Mouse (Mus musculus) ES-CJ7 (cell line): ENCODE data around the gene Prpf18.
A peak's percentile ranks its signal among the peaks of the same experiment; 100 is the strongest.
"Not testable (repeated sequence)": the region's sequence is repeated elsewhere in the genome, so short reads cannot be mapped to it uniquely, and the experiment has no call there.

Experiments
- DNase-seq: peaks from one replicate; pipeline ENCODE4 v3.0.0; 2011; ENCODE audit warnings: low read depth, low spot score

The Prpf18 gene

DNA sequence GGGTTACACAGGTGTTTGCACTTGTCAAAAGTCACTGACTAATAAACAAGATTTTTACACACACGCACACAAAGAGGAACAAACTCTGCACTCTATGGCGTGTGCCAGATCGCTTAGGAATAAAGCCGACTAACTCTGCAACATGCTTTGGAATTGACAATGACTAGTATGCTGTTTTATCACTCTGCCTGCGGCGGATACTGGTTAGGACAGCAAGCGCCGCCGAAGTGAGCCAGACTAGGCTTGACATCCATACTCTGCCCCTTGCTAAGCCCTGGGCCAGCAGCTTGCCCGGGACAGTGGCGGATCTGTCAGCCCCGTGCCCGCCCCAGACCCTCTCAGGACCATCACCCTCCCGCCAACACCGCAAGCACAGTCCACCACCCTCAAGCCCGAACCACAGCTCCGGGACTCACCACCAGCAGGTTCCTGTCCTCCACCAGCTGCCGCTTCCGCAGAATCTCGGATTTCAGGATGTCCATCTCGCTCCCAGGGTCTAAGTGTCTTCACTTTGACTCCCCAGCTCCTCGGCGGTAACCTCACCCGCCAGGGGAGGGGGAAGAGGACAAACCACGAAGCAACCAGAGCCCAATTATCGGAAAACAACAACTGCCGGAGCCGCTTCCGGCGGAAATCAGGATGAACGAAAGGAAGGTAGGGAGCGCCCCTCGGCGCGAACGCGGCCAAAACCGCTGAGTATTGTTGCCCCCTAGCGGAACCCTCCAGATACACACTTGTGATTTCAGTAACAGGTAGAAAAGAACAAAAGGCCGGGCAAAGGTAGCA, at the start of gene Prpf18:
Gene Prpf18, minus strand, starts transcription at position 614 of the 786 bp plus-strand sequence.
- DNase-seq, result peak; percentile 94

DNA sequence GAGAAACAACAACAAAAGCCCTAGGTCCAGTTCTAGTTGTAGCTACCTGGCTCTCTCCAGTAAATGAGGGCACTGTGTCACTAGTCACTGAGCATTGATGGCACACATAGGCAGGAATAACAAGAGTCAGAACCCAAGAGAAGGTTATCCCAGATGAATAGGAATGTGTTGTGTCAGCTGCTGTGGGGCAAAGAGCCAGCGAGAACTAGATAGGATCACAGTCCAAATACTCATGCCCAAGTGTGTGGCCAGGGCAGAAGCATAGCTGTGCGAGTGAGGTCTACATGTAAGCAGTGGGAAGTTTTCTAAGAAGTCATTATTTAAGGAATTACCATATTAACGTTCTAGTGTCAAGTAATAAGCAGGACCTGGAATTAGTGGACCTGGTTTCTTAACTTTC, 28.0 kb upstream of the Prpf18 start:
- DNase-seq, result no peak

DNA sequence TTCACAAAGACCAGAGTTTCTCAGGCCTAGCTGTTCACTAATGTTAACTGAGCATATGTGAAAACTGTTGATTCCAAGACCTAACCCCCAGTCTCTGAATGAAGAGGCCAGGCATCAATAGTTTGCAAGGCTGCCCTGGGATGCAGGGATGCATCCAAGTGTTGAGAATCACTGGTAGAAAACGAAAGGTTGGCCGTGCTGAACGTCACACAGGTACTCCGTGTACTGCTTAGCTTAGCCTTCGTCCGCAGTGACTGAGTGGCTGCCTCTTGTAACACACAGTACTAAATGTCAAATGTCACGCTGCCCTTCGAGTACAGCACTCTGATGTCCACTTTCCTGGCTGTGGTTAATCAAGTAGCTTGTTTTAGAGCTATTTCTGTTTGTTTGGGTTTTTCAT, 19.7 kb upstream of the Prpf18 start:
- DNase-seq, result no peak

DNA sequence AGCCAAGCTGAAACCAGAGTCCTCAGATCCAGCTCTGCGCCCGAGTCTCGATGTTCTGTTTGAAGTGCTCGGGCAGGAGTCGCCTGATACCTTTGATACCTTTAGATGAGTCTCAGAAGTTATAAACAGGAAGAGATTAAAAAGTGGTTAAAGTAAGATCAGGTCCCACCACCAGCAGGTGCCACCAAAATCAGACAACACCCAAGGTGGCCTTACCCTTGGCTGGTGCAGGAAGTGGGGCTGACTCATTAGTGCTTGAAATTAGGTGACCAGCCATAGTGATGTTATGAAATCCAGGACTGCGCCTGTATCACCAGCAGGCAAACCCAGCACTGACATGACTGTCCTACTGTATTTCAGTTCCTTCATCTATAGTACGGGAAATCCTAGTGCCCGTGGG, 17.8 kb upstream of the Prpf18 start:
- DNase-seq, result peak; percentile 46

DNA sequence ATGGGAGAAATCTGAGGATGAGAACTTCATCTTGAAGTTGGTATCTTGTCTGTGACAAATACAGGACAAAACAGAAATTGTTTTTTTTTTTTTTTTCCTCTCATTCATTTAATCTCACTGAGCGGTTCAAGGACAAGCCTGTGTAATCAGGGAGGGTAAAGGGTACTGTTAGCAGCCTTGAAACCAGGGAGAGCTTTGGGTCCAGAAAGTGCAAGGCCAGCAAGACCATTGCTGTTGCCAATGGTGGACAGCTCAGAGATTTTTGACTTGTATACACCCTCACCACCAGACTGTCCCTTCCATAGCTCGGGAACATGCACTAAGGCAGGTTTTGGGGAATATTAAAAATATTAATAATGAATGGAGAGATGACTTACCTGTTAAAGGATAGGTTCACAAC, 16.7 kb upstream of the Prpf18 start:
- DNase-seq, result no peak

DNA sequence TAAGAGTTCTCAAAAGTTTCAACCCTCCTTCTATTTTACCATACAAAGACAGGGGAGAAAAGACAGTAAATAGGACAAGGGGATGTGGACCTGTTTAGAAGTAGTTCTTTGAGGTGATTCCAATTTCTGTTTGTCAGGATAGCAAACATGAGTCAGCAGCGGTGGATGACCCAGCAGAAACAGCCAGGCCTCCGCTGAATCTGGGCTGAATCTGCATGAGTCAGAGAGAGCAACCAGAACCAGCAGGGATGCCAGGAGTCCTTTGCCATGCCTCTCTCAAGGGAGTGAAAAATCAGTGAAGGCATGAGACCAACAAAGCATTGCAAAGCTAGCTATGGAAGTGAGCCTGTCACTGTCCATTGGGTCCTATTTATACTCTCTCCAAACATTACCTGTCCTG, 8.8 kb upstream of the Prpf18 start:
- DNase-seq, result no peak

DNA sequence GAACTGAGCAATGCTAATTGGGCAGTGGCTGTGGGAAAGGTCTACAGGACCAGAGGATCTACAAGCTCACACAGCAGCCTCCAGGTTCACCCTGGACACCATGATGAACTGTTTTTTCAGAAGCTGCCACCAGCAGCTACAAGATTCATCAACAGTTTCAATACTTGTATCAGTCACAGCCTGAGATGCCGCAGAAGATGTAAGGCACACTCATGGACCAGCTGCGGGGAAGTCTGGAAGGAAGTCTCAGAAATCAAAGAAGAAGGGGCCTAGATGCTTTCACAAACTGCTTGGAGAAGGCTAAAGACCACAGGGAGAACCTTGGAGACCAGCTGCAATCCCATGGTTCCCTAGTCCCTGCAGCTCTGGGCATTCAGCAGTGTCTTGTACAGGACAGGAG, 2.3 kb downstream of the Prpf18 start:
- DNase-seq, result no peak

DNA sequence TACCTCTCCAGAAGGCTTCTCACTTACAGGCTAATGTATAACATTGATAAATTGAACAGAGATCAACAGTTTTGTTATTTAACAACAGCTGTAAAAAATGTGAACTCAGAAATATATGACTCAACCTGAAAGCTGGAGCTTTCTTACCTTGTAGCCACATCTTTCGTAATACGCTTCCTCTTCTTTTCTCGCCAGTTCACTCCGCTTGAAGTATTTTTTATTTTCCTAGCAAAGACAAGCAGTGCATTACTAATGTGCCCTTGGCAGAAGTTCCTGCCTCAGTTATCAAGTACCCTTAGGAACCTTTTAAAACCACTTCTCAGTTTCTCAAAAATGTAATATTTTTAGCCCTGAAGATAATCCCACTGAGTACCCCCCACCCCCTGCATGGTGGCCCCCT, 3.8 kb downstream of the Prpf18 start:
- no peak for DNase-seq

DNA sequence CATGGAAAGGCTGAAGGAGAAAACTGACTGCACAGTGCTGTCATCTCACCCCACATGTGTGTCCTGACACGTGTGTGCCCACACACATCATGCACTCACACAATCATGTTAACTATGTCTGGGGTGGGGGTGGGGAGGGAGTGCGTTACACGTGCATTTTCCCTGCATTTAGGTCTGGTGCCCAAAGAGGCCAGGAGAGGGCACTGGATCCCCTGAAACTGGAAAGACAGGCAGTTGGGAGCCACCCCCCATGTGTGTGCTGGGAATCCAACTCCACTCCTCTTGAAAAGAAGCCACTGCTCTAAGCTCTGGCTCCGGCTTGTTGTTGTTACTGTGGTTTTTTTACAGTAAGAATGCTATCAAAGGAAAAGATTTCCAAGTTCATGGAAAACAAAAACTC, 6.8 kb downstream of the Prpf18 start:
- DNase-seq, result peak; percentile 62

DNA sequence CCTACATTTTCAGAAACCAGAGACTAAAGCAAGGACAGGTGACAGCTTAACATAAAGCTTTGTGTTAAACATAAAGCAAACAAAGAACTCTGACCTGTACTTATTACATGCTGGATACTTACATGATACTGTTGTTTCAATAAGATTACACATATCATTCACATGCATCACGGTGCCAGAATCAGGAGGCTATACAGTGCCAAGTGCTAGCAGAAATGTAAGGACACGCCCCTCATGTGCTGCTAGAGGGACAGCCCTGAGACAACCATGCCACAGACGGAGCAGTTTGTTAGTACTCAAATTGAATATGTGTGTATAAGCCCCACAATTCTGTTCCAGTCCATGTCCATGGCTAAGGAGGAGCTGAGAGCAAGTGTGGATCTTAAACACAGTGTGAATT, 13.7 kb downstream of the Prpf18 start:
- no peak for DNase-seq

DNA sequence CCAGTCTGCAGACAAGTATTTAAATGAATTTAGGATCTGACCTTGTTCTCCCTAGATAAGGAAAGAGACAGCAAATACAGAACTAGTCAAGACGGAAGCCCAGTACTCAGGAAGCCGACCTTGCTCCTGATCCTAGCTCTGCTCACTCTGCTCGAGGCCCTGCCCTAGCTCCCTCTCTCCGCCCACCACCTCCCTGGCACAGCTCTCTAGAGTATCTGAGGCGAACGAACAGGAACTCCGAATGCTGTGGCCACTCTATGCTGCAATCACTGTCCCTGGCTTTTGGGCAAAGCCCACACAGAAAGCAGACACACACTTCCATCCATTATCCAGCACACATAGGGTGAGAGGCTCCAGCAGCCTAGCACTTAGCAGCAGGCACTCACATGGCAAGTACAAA, 15.3 kb downstream of the Prpf18 start:
- DNase-seq, result no peak

DNA sequence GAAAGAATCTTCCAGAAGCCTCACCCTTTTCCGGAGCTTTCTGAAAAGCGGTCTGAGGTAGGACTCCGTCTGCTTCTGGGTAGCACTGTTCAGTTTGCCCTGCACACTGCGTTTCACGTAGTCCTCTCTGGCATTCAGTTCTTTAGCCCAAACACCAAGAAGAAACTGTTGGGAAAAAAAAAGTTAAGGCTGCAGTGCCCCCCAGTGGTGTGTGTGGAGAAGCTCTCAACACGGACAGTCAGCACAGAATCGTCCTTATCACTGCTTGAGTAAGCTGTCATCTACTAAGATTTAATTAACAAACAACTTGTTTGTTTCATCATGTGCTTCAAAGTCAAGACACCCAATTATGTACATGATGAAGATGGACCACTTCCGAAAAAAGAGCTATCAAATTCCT, 16.1 kb downstream of the Prpf18 start:
- DNase-seq, result no peak

DNA sequence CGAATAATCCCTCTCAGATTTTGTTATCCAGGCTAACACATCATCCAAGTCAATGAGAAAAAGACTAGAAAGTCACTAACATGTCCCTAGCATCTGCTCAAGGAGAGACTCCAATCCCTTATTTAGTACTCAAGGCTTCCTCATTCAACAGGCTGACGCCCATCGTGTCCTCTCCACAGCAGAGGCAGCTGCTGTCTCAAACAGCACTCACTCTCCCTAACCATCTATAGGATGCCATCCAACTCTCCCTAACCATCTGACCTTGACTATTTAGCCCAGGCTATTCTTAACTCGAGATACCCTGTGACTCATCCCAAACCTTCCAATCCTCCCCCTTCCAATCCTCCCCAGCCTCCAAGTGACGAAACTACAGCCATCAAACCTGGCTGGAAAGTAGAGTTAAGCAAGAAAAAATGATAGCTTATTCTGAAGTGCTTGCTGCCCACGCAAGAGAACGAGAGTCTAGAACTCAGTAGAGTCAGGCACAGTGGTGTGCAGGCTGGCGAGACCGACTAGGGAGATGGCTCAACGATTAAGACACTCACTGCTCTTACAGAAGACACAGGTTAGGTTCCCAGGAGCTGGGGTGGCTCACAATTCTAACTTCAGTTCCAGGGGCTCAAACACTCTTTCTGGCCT, 21.6 kb downstream of the Prpf18 start:
- no peak for DNase-seq

DNA sequence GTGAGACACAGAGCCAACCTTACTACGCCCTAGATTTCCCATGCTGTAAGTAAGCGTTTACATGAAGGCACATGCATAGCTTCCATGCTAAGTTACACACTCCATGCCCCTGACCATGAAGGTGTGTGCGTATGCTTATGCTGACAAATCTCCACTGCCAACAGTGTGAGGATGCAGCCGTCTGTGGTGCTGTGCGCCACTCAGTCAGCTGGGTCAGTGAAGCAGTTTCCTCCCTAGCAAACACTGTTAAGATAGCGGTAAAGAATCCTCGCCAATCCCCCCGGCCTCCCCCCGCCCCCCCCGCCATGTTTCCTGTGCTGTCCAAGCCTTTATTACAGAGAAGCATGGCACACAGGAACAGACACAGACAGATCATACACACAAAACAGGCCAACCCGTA, 22.4 kb downstream of the Prpf18 start:
- no peak for DNase-seq

DNA sequence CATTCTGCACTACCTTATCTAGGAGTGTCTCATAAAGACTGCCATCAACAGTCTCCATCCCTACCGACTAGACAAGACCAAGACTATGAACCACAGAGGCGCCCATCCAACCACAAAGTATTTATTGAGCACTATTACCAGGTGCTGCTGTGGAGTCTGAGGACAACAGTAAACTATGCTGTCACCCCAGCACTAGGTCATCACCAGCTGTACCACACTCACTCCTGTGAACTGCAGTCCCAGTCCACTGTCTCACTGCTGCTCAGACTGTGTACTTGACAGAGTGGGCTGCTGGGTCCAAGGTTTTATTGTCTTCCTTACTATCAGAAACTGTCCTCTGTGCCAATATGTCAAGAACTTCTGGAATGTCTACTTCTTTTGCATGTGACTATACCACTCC, 23.0 kb downstream of the Prpf18 start:
- DNase-seq, result no peak

DNA sequence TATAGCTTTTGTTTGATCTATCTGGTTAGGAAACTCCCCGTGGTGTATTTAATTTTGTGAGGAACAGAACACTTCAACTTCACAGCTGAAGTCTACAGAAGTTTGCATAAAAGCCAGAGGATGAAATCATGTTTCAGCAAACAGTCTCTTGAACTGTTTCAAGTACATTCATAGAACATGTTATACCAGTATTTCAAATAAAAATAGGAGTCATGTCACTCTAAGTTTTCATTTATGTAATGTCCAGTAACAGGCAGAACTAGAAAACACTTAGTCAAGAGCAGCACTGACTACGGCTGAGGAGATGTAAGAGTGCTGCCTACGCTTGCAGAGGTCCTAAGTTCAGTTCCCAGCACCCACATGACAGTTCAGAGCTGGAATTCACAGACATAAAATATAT, 25.0 kb downstream of the Prpf18 start:
- no peak for DNase-seq

DNA sequence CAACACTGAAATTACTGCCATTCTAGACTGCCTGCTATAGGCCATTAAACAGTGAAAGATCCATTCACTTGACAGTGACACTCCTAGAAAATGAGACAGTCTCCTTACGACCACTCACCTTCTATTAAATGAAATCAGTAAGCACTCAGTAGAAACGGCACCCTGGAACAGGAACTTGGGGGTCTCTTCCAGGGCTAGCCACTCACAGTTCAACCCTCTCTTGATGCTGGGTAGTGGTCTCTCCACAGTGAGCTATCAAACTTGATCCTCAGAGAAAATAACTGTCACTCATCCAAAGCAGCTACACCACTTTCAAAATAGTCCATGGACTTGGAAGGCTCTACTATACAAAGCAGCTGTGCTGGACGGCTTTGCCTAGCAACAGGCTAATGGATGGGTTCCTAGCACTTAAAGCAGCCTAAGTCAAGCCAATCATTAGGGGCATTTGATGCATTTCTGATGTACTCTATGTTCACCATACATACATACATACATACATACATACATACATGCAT, 30.4 kb downstream of the Prpf18 start:
- no peak for DNase-seq

DNA sequence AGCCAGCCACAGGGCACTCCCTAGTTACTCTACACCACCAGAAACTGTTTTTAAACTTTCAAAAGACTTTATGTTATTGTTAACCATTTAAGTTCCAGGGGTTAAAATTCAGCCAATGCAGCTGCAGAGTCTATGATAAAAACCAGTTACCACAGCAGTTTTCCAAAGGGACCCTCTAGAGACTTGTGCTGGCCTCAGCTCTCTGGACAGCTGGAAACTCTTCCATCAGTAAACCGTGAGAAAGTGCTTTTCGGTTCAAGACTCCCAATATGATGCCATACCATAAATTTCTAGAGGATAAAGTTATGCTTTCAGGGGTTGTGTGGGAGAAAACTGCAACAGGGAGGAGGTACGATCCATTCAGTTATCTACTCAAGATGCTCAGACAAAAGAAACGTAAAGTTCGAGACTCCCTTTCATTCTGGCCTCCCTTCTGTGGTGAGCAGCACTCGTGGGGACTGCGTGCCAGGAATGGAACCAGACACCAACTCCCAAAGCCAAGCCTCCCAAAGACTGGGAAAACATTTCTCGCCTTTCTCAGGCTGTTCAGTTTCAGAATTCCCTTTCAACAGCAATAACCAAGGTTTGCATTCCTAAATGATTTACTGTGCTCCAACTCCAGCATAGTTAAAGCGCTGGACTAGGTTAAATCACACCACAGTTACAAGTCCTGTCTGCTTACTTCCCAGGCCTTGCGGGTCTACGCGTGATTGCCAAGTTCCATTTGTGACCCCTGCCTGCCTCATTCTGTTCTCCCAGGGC, 31.1 kb downstream of the Prpf18 start:
- no peak for DNase-seq

DNA sequence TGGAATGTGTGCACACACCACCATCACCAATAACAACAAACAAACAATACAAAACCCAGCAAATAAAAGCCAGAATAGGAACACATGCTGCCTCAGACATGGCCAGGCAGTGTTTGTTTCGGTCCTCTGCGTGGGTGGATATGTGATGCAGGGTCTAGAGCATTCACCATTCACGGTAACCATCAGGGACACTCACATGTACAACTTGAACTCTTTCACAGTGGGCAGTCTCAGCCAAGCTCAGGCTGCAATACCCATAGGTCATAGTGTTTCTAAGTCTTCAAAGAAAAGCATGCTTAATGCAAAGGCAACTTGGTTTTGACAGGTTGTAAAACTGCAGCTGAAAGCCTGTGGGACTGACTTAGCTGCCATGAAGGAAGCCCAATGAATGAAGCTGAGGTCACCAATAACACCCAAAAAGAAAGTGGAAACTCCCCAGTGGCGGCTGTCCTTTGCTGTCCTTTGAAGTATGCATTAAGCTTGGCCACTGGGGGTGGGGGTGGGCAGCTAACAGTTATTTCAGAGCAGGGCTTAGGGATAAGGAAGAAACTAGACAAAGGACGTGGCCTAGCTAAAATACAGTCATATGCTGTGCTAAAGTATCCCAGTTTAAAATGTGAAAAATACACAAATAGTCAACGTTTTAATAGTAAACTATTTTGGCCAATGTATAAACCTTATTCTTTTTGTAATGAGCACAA, 31.9 kb downstream of the Prpf18 start:
- no peak for DNase-seq

DNA sequence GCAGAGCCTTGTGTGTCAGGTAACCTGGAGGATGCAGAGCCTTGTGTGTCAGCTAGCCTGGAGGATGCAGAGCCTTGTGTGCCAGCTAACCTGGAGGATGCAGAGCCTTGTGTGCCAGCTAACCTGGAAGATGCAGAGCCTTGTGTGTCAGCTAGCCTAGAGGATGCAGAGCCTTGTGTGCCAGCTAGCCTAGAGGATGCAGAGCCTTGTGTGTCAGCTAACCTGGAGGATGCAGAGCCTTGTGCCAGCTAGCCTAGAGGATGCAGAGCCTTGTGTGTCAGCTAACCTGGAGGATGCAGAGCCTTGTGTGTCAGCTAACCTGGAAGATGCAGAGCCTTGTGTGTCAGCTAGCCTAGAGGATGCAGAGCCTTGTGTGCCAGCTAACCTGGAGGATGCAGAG, 32.8 kb downstream of the Prpf18 start:
- DNase-seq, result not testable (repeated sequence)

DNA sequence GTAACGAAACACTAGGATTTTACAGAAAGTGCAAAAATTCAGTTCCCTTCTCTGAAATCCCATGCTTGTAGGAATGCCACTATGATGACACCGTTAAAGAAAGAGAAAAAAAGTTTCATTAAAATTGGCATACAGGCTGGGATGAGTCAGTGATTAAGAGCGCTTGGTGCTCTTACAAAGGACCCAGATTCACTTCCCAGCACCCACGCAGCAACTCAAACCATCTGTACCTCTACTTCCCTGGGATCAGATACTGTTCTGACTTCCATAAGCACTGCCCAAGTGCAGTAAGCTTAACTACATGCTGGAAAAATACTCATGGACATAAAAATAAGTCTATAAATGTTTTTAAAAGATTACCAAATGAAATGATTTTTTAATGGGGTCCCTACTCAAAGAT, 34.9 kb downstream of the Prpf18 start:
- DNase-seq, result no peak

DNA sequence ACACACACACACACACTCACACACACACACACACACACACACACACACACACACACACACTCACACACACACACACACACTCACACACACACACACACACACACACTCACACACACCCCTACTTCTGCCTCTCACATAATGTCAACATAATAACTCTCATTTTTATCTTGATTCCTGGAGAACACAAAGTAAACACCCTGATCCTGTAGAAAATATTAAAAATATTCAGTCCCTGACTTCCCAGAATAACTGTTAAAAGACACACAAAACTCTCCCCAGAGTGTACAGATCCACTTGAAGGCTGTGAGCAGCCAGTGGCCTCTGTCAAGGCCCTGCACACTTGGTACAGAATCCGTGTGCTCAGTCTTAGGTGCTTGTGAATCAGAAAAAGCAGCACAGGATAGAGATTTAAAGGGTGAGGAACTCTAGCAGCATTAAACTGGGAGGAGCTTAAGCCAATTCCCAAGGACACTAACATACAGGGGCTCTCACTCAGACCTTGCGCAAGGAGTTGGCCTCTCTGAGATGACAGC, 36.8 kb downstream of the Prpf18 start:
- no peak for DNase-seq
